Mouse (Mus musculus): ENCODE results near the gene 9930111J21Rik1. TPM values are rescaled to one million over a fixed set of nuclear protein-coding genes. Genes with fewer than 3 reads are reported as not detected.
"Not testable (repeated sequence)": the region's sequence is repeated elsewhere in the genome, so short reads cannot be mapped to it uniquely, and the experiment has no call there.

The 9930111J21Rik1 gene
- total RNA-seq, 2 experiments from 2014 or later = 2.0 to 2.1 TPM

- no peak for DNase-seq
Measured at GRCm38 (mm10) chr11:48913611-48914010, 65.6 kb downstream of the 9930111J21Rik1 start.

- DNase-seq = no peak
Measured at GRCm38 (mm10) chr11:48908459-48908858, 70.7 kb downstream of the 9930111J21Rik1 start.

- no peak for DNase-seq
Measured at GRCm38 (mm10) chr11:48902021-48902420, 77.2 kb downstream of the 9930111J21Rik1 start, which contains the start of gene Gm5431. Gm5431 (minus strand) TSS chr11:48902214.

GRCm38 (mm10) chr11:48901567-48901930, 77.6 kb downstream of the 9930111J21Rik1 start:
- not testable (repeated sequence) for DNase-seq

- not testable (repeated sequence) for DNase-seq
Measured at GRCm38 (mm10) chr11:48900654-48901566, 78.3 kb downstream of the 9930111J21Rik1 start.

GRCm38 (mm10) chr11:48898812-48899431, 80.3 kb downstream of the 9930111J21Rik1 start:
- no peak for DNase-seq

Other genes with a start within 250 kb of the 9930111J21Rik1 start
- 100 to 1,000 TPM; 642 to 663 TPM for gene Rack1, start 179.1 kb downstream of the 9930111J21Rik1 start, total RNA-seq (2021)
- gene Trim41, start 162.0 kb downstream of the 9930111J21Rik1 start, total RNA-seq (2021) = 10 to 100 TPM; 36.0 to 40.1 TPM
- 1 to 10 TPM; 5.3 to 5.5 TPM for gene Trim7, start 153.3 kb downstream of the 9930111J21Rik1 start, total RNA-seq (2021)
- 1 to 10 TPM; 4.8 to 5.1 TPM for gene Gm12184, start 152.7 kb downstream of the 9930111J21Rik1 start, total RNA-seq (2021)
- gene Irgm1, start 107.7 kb downstream of the 9930111J21Rik1 start, total RNA-seq (2021) = 1 to 10 TPM; 6.2 to 7.6 TPM
- gene Gm5431, start 77.2 kb downstream of the 9930111J21Rik1 start, total RNA-seq (2021) = under 1 TPM; 0.26 to 0.38 TPM
- gene Psme2b, start 33.2 kb downstream of the 9930111J21Rik1 start, total RNA-seq (2021) = 1 to 10 TPM; 2.0 to 3.0 TPM
- under 1 TPM in 1 of 2 experiments, not detected in 1; 0.18 TPM for gene Olfr56, start 509 bp downstream of the 9930111J21Rik1 start, total RNA-seq (2021)
- under 1 TPM; 0.07 to 0.29 TPM for gene Gm12185, start 12.8 kb upstream of the 9930111J21Rik1 start, total RNA-seq (2021)
- gene Tgtp1, start 14.8 kb upstream of the 9930111J21Rik1 start, total RNA-seq (2021) = under 1 TPM; 0.21 to 0.27 TPM
- 1 to 10 TPM; 3.6 to 3.9 TPM for gene 9930111J21Rik2, start 71.8 kb upstream of the 9930111J21Rik1 start, total RNA-seq (2021)
- not detected for gene Tgtp2, start 84.8 kb upstream of the 9930111J21Rik1 start, total RNA-seq (2021)
- 1 to 10 TPM; 1.4 to 1.6 TPM for gene Ifi47, start 97.2 kb upstream of the 9930111J21Rik1 start, total RNA-seq (2021)
- 1 to 10 TPM in 1 of 2 experiments, under 1 TPM in 1; 0.63 to 1.1 TPM for gene Olfr1396, start 135.5 kb upstream of the 9930111J21Rik1 start, total RNA-seq (2021)
- gene Olfr1395, start 162.9 kb upstream of the 9930111J21Rik1 start, total RNA-seq (2021) = not detected
- not detected for gene Olfr1394, start 175.0 kb upstream of the 9930111J21Rik1 start, total RNA-seq (2021)
- 10 to 100 TPM; 38.4 to 40.3 TPM for gene Btnl9, start 207.8 kb upstream of the 9930111J21Rik1 start, total RNA-seq (2021)
- gene Zfp62, start 223.9 kb upstream of the 9930111J21Rik1 start, total RNA-seq (2021) = 10 to 100 TPM; 37.2 to 37.7 TPM